Mouse (Mus musculus) stomach, embryonic 14.5 days (tissue): Measurements from ENCODE around the gene Pde4d. TPM values are rescaled to one million over a fixed set of nuclear protein-coding genes. Genes with fewer than 3 reads are reported as not detected.

Experiments
- ATAC-seq: fragments of 200-750 bp; cut with Nextera tagmentation; 2 replicates; pipeline ENCODE4 v1.8.0; 2017; ENCODE audit warnings: low read depth, moderate TSS enrichment; ENCODE audit not compliant: insufficient number of reproducible peaks, insufficient read depth, low FRiP score
- H3K27ac ChIP-seq: fragments of 300-500 bp; sonication (generic); 2 replicates; pipeline ENCODE4 v1.5.1; 2014; ENCODE audit warnings: mild to moderate bottlenecking, low read length, moderate library complexity, mixed read lengths
- H3K27me3 ChIP-seq: fragments of 300-500 bp; sonication (generic); 2 replicates; pipeline ENCODE4 v1.6.1; 2014; ENCODE audit warnings: low read length, control low read depth, mixed read lengths; ENCODE audit not compliant: control insufficient read depth, insufficient read depth
- H3K36me3 ChIP-seq: fragments of 300-500 bp; sonication (generic); 2 replicates; pipeline ENCODE4 v1.6.1; 2014; ENCODE audit warnings: mild to moderate bottlenecking, control low read depth, low read length, moderate library complexity, mixed read lengths; ENCODE audit not compliant: control insufficient read depth, insufficient read depth
- H3K4me1 ChIP-seq: fragments of 300-500 bp; sonication (generic); 2 replicates; pipeline ENCODE4 v1.6.1; 2014; ENCODE audit warnings: low read length, control low read depth, mixed read lengths; ENCODE audit not compliant: control insufficient read depth, insufficient read depth
- H3K4me2 ChIP-seq: fragments of 300-500 bp; sonication (generic); replicated peaks from 2 replicates; pipeline ENCODE4 v1.6.1; 2014; ENCODE audit warnings: low read depth, low read length, control low read depth
- H3K4me3 ChIP-seq: fragments of 300-500 bp; sonication (generic); 2 replicates; pipeline ENCODE4 v1.5.1; 2014; ENCODE audit warnings: low read depth, low read length, control low read depth
- H3K9ac ChIP-seq: fragments of 300-500 bp; sonication (generic); replicated peaks from 2 replicates; pipeline ENCODE4 v1.6.1; 2014; ENCODE audit warnings: low read depth, mild to moderate bottlenecking, control low read depth, low read length, moderate library complexity, mixed read lengths
- H3K9me3 ChIP-seq: fragments of 300-500 bp; sonication (generic); 2 replicates; pipeline ENCODE4 v1.6.1; 2016; ENCODE audit warnings: low read depth, low read length, control low read depth; ENCODE audit not compliant: control insufficient read depth
- WGBS: fragments of 180-500 bp; shearing (Covaris S2); extraction: QIAGEN DNeasy Blood & Tissue Kit; methylation state at CpG from one replicate; pipeline ENCODE4 v1.1.7; 2014; 5-methylcytosine and 5-hydroxymethylcytosine counted together
- polyA plus RNA-seq: library from polyadenylated mRNA; unstranded; fragments of >200 nt; fragmentation: Nextera tagmentation; extraction: Ambion mirVana; gene quantifications from 2 replicates; pipeline ENCODE4 v1.2.1, GENCODE M21; 2014

Pde4d gene
- polyA plus RNA-seq, 1 experiment from 2014 or later: 29.3 TPM

GRCm38 (mm10) chr13:108554901-108555300, 105.2 kb downstream of the Pde4d start:
- H3K4me3 ChIP-seq: no peak overlapping the region
- H3K4me2 ChIP-seq: no peak overlapping the region
- no peaks in the 10 kb centered on the region for H3K27me3 ChIP-seq
- H3K9me3 ChIP-seq: no peaks in the 10 kb centered on the region
- H3K4me1 ChIP-seq: no peaks in the 10 kb centered on the region
- no peak overlapping the region for H3K9ac ChIP-seq
- no peaks in the 10 kb centered on the region for H3K36me3 ChIP-seq
- H3K27ac ChIP-seq: no peak overlapping the region
- no peak for ATAC-seq

GRCm38 (mm10) chr13:108596938-108597337, 147.2 kb downstream of the Pde4d start:
- H3K4me1 ChIP-seq: no peaks in the 10 kb centered on the region
- 73% methylated on average over 3 of the region's 3 CpGs for WGBS

GRCm38 (mm10) chr13:108598673-108599072, 148.9 kb downstream of the Pde4d start:
- H3K9me3 ChIP-seq: no peaks in the 10 kb centered on the region
- H3K4me2 ChIP-seq: no peak overlapping the region
- H3K36me3 ChIP-seq: no peaks in the 10 kb centered on the region
- no peak for ATAC-seq
- no peaks in the 10 kb centered on the region for H3K27me3 ChIP-seq
- no peak overlapping the region for H3K27ac ChIP-seq
- H3K4me1 ChIP-seq: no peaks in the 10 kb centered on the region
- WGBS: 65% methylated on average over 3 of the region's 3 CpGs
- H3K4me3 ChIP-seq: no peak overlapping the region
- no peak overlapping the region for H3K9ac ChIP-seq

More at GRCm38 (mm10) chr13:108596938-108597337, 147.2 kb downstream of the Pde4d start:
- Histone ChIP-seq H3K27me3 (no peaks in the 10 kb centered on the region), H3K36me3 (no peaks in the 10 kb centered on the region), H3K9me3 (no peaks in the 10 kb centered on the region), H3K27ac (no peak overlapping the region), H3K9ac (no peak overlapping the region), H3K4me3 (no peak overlapping the region), H3K4me2 (no peak overlapping the region)
- ATAC-seq: no peak

- H3K36me3 ChIP-seq: no peaks in the 10 kb centered on the region
- H3K4me2 ChIP-seq: no peak overlapping the region
- H3K9ac ChIP-seq: no peak overlapping the region
- no peak overlapping the region for H3K4me3 ChIP-seq
- WGBS: 68% methylated on average over 6 of the region's 6 CpGs
- H3K27me3 ChIP-seq: no peaks in the 10 kb centered on the region
- no peak for ATAC-seq
- no peaks in the 10 kb centered on the region for H3K4me1 ChIP-seq
- H3K27ac ChIP-seq: no peak overlapping the region
- no peaks in the 10 kb centered on the region for H3K9me3 ChIP-seq
These were observed 149.6 kb downstream of the Pde4d start for GRCm38 (mm10) chr13:108599186-108599900.

- Histone ChIP-seq H3K4me2 (no peak overlapping the region), H3K4me3 (no peak overlapping the region), H3K9ac (no peak overlapping the region), H3K36me3 (no peaks in the 10 kb centered on the region), H3K27me3 (no peaks in the 10 kb centered on the region), H3K4me1 (no peaks in the 10 kb centered on the region), H3K9me3 (no peaks in the 10 kb centered on the region), H3K27ac (no peak overlapping the region)
- ATAC-seq: no peak
- WGBS: 84% methylated on average over 2 of the region's 2 CpGs
These were observed 151.3 kb downstream of the Pde4d start for GRCm38 (mm10) chr13:108601021-108601420.

DNA sequence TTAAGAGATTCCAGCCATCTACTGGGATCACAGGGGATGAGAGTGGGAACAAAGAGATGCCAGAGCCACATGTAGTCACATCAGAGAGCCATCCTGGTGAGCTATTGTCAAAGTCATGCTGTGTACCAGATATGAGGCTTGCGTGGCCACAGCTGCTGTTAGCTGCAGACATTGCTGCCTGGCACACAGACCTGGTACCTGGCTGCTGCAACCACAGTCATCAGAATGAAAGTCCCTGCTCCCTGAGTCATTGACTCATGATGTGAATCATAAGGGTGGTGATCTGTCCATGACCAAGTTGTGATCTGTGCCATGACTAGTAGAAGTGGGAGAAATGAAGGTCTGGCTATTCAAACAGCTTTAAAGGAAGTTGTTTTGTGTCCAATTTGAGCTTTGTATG, 153.8 kb downstream of the Pde4d start:
- WGBS: 70% methylated on average over 1 of the region's 1 CpGs
- H3K27me3 ChIP-seq: no peaks in the 10 kb centered on the region
- no peak overlapping the region for H3K4me3 ChIP-seq
- H3K9ac ChIP-seq: no peak overlapping the region
- no peak overlapping the region for H3K4me2 ChIP-seq
- no peak for ATAC-seq
- H3K36me3 ChIP-seq: no peaks in the 10 kb centered on the region
- no peaks in the 10 kb centered on the region for H3K4me1 ChIP-seq
- H3K27ac ChIP-seq: no peak overlapping the region
- no peaks in the 10 kb centered on the region for H3K9me3 ChIP-seq

GRCm38 (mm10) chr13:108604213-108604612, 154.5 kb downstream of the Pde4d start:
- Histone ChIP-seq H3K4me3 (no peak overlapping the region), H3K4me2 (no peak overlapping the region), H3K27me3 (no peaks in the 10 kb centered on the region), H3K9ac (no peak overlapping the region), H3K36me3 (no peaks in the 10 kb centered on the region), H3K9me3 (no peaks in the 10 kb centered on the region), H3K27ac (no peak overlapping the region), H3K4me1 (no peaks in the 10 kb centered on the region)
- no peak for ATAC-seq

- no peak for ATAC-seq
- Histone ChIP-seq H3K4me3 (no peak overlapping the region), H3K27me3 (no peaks in the 10 kb centered on the region), H3K9ac (no peak overlapping the region), H3K9me3 (no peaks in the 10 kb centered on the region), H3K36me3 (no peaks in the 10 kb centered on the region), H3K4me1 (no peaks in the 10 kb centered on the region), H3K27ac (no peak overlapping the region), H3K4me2 (no peak overlapping the region)
- 54% methylated on average over 1 of the region's 1 CpGs for WGBS
These were observed 168.5 kb downstream of the Pde4d start for GRCm38 (mm10) chr13:108618207-108618606.

GRCm38 (mm10) chr13:108622681-108623080, 172.9 kb downstream of the Pde4d start:
- no peak for ATAC-seq
- no peak overlapping the region for H3K9ac ChIP-seq
- WGBS: 59% methylated on average over 4 of the region's 4 CpGs

More at GRCm38 (mm10) chr13:108622681-108623080, 172.9 kb downstream of the Pde4d start:
- H3K36me3 ChIP-seq: no peaks in the 10 kb centered on the region
- H3K4me2 ChIP-seq: no peak overlapping the region
- H3K4me1 ChIP-seq: no peaks in the 10 kb centered on the region
- H3K27me3 ChIP-seq: no peaks in the 10 kb centered on the region
- no peaks in the 10 kb centered on the region for H3K9me3 ChIP-seq
- H3K4me3 ChIP-seq: no peak overlapping the region
- no peak overlapping the region for H3K27ac ChIP-seq
